Mouse (Mus musculus) thymus, postnatal 0 days (tissue): Measurements from ENCODE around the gene Gm43191. TPM values are rescaled to one million over a fixed set of nuclear protein-coding genes. Genes with fewer than 3 reads are reported as not detected.
"Not testable (repeated sequence)": the region's sequence is repeated elsewhere in the genome, so short reads cannot be mapped to it uniquely, and the experiment has no call there.

ENCODE experiments used
- DNase-seq: peaks from one replicate; pipeline ENCODE4 v3.0.0-alpha.2; 2015; ENCODE audit warnings: low spot score
- polyA plus RNA-seq: library from polyadenylated mRNA; unstranded; fragments of >200 nt; fragmentation: Nextera tagmentation; extraction: Ambion mirVana; gene quantifications from 2 replicates; pipeline ENCODE4 v1.2.1, GENCODE M21; 2015

Gm43191 gene
- polyA plus RNA-seq, 1 experiment from 2014 or later: not detected

GRCm38 (mm10) chr3:116661870-116662414 is 19.1 kb downstream of the Gm43191 start:
- DNase-seq: no peak

DNA sequence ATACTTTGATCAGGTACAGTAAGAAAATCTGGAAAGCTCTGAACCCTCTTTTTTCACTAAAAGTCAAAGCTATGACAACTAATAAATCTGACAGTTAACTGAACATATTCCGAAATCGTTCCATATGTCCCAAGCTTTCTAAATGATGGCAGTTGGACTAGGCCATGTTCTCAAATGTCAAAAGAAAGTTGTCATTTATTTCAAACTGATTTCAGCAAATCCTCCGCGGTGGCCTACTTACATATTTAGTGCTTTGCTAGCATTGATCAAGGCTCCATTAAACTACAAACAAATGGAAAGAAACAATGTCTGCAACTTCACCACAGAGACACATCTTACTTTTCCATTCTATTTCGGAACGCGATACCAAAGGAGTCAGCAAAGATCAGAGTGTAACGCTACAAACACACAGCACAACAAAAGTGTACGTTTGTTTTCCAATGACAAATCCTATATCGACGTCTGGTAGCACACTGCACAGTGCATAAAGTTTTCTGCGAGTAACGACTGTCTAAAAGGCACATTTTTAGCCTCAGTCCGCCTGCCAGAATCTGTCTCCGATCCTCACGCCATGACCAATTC is 19.7 kb downstream of the Gm43191 start:
- DNase-seq: peak; percentile 34

DNA sequence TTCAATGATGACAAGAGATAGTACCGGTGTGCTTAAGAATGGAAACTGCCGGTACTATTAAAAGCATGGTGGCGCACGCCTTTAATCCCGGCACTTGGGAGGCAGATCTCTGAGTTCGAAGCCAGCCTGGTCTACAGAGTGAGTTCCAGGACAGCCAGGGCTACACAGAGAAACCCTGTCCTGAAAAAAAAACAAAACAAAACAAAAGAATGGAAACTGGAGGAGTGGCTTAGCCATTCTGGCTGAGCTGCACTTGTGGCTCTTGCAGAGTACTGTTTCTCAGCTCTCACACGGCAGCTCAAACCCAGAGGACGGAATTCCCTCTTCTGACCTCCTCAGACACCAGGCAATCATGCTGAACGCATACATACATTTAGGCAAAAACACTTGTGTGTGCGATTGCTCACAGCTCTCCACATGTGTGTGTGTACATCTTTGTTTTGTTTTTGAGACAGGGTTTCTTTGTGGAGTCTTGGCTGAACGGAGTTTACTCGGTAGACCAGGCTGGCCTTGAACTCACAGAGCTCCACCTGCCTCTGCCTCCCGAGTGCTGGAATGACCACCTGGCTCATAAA is 21.1 kb downstream of the Gm43191 start:
- no peak for DNase-seq

DNA sequence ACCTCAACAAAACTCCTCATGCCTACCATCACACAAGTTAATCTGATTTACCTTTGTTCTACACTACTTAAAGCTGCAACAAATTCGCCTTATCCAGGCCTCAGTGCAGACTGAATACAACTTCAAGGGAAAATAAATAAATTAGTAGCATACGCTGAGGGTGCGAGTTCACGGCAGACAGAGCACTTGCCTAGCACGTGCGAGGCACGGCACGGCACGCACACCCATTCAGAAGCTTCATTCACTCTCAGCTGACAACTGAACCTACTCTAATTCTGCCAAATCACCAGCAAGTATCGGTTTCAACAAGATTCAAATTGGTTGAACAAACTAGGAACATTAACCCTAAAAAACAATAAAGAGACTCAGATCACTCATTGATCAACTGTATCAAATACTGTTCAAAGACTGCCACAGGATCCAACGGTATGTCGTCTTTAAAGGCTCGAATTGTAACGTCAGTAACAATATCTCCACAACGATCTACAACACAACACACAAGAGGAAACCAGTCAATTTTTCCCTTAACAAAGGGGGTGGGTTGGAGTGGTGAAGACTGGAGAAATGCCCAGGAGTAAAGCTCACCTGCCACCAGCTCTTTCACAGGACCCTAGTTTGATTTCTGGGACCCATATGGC is 22.0 kb downstream of the Gm43191 start:
- no peak for DNase-seq

DNA sequence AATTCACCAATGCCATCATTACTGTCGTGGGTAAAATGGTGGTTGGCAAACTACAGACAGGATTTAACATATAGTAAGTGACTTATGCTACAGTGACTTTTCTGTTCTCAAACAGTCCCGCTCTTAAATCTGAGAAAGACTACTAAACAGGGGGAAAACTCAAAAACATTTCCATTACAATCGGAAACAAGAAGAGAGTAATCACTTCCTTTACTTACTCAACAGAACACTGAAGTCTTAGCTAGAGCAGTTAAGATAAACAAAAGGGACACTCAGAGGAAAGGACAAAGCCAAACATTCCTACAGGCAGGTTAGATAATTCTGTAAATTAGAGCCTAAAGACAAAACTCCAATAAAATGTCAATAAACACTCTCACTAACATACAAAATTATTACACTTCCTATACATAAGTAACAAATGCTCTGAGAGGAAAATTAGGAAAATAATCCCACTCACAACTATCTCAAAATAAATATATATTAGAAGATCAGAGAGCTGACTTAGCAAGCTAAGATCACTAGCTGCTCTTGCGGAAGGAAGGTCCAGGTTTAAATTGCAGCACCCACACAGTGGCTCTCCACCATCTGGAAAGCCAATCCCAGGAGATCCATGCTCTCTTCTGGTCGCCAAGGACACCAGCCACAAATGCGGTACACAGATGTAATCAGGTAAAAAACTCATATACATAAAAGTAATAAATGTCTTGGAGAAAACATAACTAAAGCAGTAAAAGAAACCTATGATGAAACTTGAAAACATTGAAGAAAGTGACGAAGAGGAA is 24.7 kb downstream of the Gm43191 start:
- DNase-seq: no peak

DNA sequence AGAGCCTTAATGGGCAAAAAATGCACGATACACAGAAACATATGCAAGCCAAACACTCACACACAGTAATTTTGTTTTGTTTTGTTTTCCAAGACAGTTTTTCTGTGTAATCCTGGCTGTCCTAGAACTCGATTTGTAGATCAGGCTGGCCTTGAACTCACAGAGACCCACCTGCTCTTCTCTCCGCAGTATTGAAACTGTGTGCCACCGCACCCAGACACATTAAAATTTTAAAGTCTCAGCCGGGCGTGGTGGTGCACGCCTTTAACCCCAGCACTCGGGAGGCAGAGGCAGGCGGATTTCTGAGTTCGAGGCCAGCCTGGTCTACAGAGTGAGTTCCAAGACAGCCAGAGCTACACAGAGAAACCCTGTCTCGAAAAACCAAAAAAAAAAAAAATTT is 27.0 kb downstream of the Gm43191 start:
- not testable (repeated sequence) for DNase-seq

- no peak for DNase-seq
Observed at GRCm38 (mm10) chr3:116653278-116653945, 27.6 kb downstream of the Gm43191 start.

GRCm38 (mm10) chr3:116652033-116652446 is 29.0 kb downstream of the Gm43191 start:
- no peak for DNase-seq

DNA sequence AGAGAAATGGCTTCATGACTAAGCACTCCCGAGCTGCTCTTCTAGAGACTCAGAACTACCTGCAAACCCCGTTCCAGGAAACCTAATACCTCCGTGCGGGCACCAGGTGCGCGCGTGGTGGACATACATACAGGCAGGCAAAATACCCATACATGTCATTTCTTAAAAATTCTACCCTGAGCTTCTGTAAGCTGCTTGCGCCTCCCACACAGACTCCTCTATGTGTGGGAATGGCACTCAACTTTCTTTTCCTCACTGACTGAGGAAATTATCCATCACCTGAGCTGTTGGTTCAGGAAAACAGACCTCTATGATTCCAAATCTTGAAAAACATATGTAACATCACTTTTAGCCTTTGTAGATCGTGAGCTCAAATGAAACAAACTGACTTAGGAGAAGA is 30.4 kb downstream of the Gm43191 start:
- no peak for DNase-seq

- DNase-seq: no peak
Observed at GRCm38 (mm10) chr3:116648805-116649204, 32.3 kb downstream of the Gm43191 start.

DNA sequence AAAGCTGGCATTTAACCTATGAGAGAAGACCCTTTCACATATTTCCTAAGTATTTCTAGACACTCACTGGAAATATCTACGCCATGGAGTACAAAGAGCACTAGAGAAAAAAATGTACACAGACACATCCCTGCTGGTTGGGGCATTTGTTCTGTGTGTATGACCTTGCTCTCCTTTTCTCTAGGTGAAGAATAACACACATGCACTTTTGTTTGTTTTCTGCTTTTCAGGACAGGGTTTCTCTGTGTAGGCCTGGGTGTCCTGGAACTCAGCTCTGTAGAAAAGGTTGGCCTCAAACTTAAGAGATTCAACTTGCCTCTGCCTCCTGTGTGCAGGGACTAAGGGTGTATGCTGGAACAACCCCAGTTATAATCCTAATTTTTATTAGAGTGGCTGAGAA is 34.7 kb downstream of the Gm43191 start:
- no peak for DNase-seq

- DNase-seq: no peak
Observed at GRCm38 (mm10) chr3:116642373-116642772, 38.7 kb downstream of the Gm43191 start.

- no peak for DNase-seq
Observed at GRCm38 (mm10) chr3:116641811-116642371, 39.2 kb downstream of the Gm43191 start.

- DNase-seq: no peak
Observed at GRCm38 (mm10) chr3:116640024-116640423, 41.0 kb downstream of the Gm43191 start.

DNA sequence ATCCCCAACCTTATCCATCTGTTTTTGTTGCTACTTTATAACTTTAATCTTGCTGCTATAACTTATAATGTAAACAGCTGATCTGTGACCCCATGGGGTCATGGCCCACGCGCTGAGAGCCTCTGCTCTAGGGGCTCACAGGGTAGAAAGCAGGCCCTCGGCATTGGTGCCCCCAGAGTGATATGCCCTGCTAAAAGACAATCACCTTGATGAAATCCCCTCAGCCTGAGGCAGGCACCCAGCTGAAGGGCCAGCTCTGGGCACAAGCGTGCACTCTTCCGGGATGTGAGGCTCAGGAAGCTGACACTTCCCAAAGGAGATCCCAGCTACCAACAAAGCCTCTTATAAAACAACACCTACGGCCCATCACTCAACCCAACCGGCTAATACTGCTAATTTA is 42.5 kb downstream of the Gm43191 start:
- DNase-seq: no peak

- no peak for DNase-seq
Observed at GRCm38 (mm10) chr3:116637693-116638476, 43.2 kb downstream of the Gm43191 start.

DNA sequence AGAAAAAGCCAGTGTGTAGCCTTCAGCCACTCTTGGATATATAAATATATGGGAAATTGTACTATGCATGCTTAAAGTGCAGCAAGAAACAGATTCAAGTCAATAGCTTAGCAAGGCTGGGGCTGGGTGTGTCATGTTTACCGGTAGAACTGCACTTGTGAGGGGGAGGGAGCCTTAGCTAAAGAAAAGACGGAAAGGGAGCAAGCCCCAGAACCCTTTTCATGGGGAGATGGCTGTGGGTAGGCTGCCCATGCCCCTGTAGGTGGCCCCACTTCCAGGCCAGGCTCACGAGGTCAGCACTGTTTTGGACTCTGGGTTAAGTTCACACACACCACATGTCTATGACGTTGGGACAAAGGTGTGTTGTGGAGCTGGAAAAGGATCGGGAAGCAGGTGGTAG is 45.3 kb downstream of the Gm43191 start:
- DNase-seq: no peak

DNA sequence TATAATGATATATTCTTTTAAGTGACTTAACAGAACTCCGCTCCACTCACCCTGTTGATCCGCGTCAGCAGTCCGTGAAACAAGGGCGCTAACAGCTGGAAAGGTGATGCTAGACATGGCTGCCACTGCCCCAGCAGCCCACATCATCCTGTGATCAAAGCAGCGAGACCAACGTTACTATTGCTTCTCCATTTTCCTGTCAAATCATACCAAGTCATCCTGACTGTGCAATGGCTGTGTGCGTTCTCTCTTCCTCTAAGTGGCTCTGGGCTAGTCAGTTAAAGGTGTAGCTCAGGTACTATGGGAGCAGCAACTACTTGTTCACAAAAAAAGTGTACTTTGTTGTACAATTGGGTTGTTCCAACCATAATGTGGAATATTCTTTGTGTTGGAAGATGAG is 46.2 kb downstream of the Gm43191 start:
- no peak for DNase-seq

DNA sequence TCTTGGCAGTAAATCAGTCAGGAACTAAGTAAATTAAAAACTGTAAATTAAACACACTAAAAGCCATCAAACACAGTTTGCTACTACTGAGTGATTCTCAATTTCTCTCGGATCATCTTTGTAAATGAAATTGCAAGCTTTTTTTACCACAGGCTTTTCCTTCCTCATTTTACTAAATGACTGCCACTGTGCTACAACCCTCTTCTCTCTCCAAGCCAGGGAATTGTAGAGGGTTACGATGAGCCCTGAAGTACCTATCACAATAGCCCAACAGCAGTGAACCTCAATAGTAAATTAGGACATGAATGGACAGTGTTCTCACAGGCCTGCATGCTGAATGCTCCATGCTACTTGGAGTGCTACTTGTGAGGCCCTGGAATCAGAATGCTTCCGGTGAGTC is 47.0 kb downstream of the Gm43191 start:
- DNase-seq: no peak

- no peak for DNase-seq
Observed at GRCm38 (mm10) chr3:116632971-116633370, 48.1 kb downstream of the Gm43191 start.
